Mouse (Mus musculus): ENCODE data around the gene Dnajc3. TPM values are rescaled to one million over a fixed set of nuclear protein-coding genes. Genes with fewer than 3 reads are reported as not detected.
A peak's percentile ranks its signal among the peaks of the same experiment; 100 is the strongest.

Gene Dnajc3
- polyA plus RNA-seq, 1 experiment from 2014 or later, result 49.5 TPM

GRCm38 (mm10) chr14:118983396-118983795 is 45.6 kb downstream of the Dnajc3 start:
- H3K4me2 ChIP-seq (replicated peaks; ENCODE audit: low read depth), result no peak overlapping the region
- H3K36me3 ChIP-seq (ENCODE audit: control insufficient read depth, insufficient read depth, low read length), result peaks cover 11% of the 10 kb centered on the region
- DNase-seq (ENCODE audit: low spot score), result no peak

GRCm38 (mm10) chr14:118984161-118984560 is 46.4 kb downstream of the Dnajc3 start:
- WGBS, result 89% methylated on average over 4 of the region's 4 CpGs
- H3K9ac ChIP-seq (ENCODE audit: low read length), result no peak overlapping the region
- no peaks in the 10 kb centered on the region for H3K4me1 ChIP-seq (replicated peaks; ENCODE audit: control insufficient read depth, insufficient read depth)
- no peaks in the 10 kb centered on the region for H3K27me3 ChIP-seq (ENCODE audit: control insufficient read depth, insufficient read depth, low read length)
- TF ChIP-seq CTCF (IDR thresholded peaks at IDR 0.05; ENCODE audit: low read depth), result no peak
- no peak for TF ChIP-seq EP300 (optimal IDR thresholded peaks at IDR 0.05)
- H3K4me2 ChIP-seq (replicated peaks; ENCODE audit: low read depth), result no peak overlapping the region
- H3K27ac ChIP-seq (replicated peaks), result no peak overlapping the region
- H3K4me3 ChIP-seq (ENCODE audit: low read depth, low read length), result no peak overlapping the region
- ATAC-seq (ENCODE audit: low FRiP score, low TSS enrichment), result no peak
- no peak for DNase-seq (ENCODE audit: low spot score)
- H3K9me3 ChIP-seq (ENCODE audit: control insufficient read depth, low read length), result no peaks in the 10 kb centered on the region
- peaks cover 11% of the 10 kb centered on the region for H3K36me3 ChIP-seq (ENCODE audit: control insufficient read depth, insufficient read depth, low read length)

More at GRCm38 (mm10) chr14:118983396-118983795, 45.6 kb downstream of the Dnajc3 start:
- H3K27ac ChIP-seq (replicated peaks), result no peak overlapping the region
- no peaks in the 10 kb centered on the region for H3K9me3 ChIP-seq (ENCODE audit: control insufficient read depth, low read length)
- H3K27me3 ChIP-seq (ENCODE audit: control insufficient read depth, insufficient read depth, low read length), result no peaks in the 10 kb centered on the region
- TF ChIP-seq EP300 (optimal IDR thresholded peaks at IDR 0.05), result no peak
- TF ChIP-seq CTCF (IDR thresholded peaks at IDR 0.05; ENCODE audit: low read depth), result no peak
- no peak overlapping the region for H3K4me3 ChIP-seq (ENCODE audit: low read depth, low read length)
- no peak for ATAC-seq (ENCODE audit: low FRiP score, low TSS enrichment)
- no peak overlapping the region for H3K9ac ChIP-seq (ENCODE audit: low read length)
- no peaks in the 10 kb centered on the region for H3K4me1 ChIP-seq (replicated peaks; ENCODE audit: control insufficient read depth, insufficient read depth)

GRCm38 (mm10) chr14:118986653-118987522 is 49.1 kb downstream of the Dnajc3 start:
- Histone ChIP-seq H3K27ac (replicated peaks) (no peak overlapping the region), H3K9me3 (ENCODE audit: control insufficient read depth, low read length) (no peaks in the 10 kb centered on the region), H3K4me2 (replicated peaks; ENCODE audit: low read depth) (no peak overlapping the region), H3K9ac (ENCODE audit: low read length) (no peak overlapping the region), H3K4me1 (replicated peaks; ENCODE audit: control insufficient read depth, insufficient read depth) (no peaks in the 10 kb centered on the region), H3K27me3 (ENCODE audit: control insufficient read depth, insufficient read depth, low read length) (no peaks in the 10 kb centered on the region), H3K36me3 (ENCODE audit: control insufficient read depth, insufficient read depth, low read length) (peaks cover 5% of the 10 kb centered on the region; the same call in 1 of the 2 replicates), H3K4me3 (ENCODE audit: low read depth, low read length) (no peak overlapping the region)
- WGBS, result 44% methylated on average over 16 of the region's 16 CpGs
- DNase-seq (ENCODE audit: low spot score) (peak; percentile 73), ATAC-seq (ENCODE audit: low FRiP score, low TSS enrichment) (no peak)
- TF ChIP-seq CTCF (IDR thresholded peaks at IDR 0.05; ENCODE audit: low read depth) (peak; percentile 91), EP300 (optimal IDR thresholded peaks at IDR 0.05) (no peak)

GRCm38 (mm10) chr14:118987523-118988496 is 50.0 kb downstream of the Dnajc3 start:
- TF ChIP-seq EP300 (optimal IDR thresholded peaks at IDR 0.05), result no peak
- peak; percentile 68 for ATAC-seq (ENCODE audit: low FRiP score, low TSS enrichment)
- Histone ChIP-seq H3K4me3 (ENCODE audit: low read depth, low read length) (no peak overlapping the region), H3K27ac (replicated peaks) (no peak overlapping the region), H3K9me3 (ENCODE audit: control insufficient read depth, low read length) (no peaks in the 10 kb centered on the region), H3K4me2 (replicated peaks; ENCODE audit: low read depth) (no peak overlapping the region), H3K4me1 (replicated peaks; ENCODE audit: control insufficient read depth, insufficient read depth) (no peaks in the 10 kb centered on the region), H3K27me3 (ENCODE audit: control insufficient read depth, insufficient read depth, low read length) (no peaks in the 10 kb centered on the region), H3K36me3 (ENCODE audit: control insufficient read depth, insufficient read depth, low read length) (peaks cover 5% of the 10 kb centered on the region; the same call in 1 of the 2 replicates), H3K9ac (ENCODE audit: low read length) (no peak overlapping the region)
- peak; percentile 36 for DNase-seq (ENCODE audit: low spot score)
- WGBS, result 64% methylated on average over 13 of the region's 13 CpGs

- Histone ChIP-seq H3K4me3 (ENCODE audit: low read depth, low read length) (no peak overlapping the region), H3K9me3 (ENCODE audit: control insufficient read depth, low read length) (no peaks in the 10 kb centered on the region), H3K27me3 (ENCODE audit: control insufficient read depth, insufficient read depth, low read length) (no peaks in the 10 kb centered on the region), H3K4me1 (replicated peaks; ENCODE audit: control insufficient read depth, insufficient read depth) (no peaks in the 10 kb centered on the region), H3K9ac (ENCODE audit: low read length) (no peak overlapping the region), H3K4me2 (replicated peaks; ENCODE audit: low read depth) (no peak overlapping the region), H3K27ac (replicated peaks) (no peak overlapping the region), H3K36me3 (ENCODE audit: control insufficient read depth, insufficient read depth, low read length) (peaks cover 6% of the 10 kb centered on the region)
- no peak for DNase-seq (ENCODE audit: low spot score)
- no peak for TF ChIP-seq EP300 (optimal IDR thresholded peaks at IDR 0.05)
- no peak for TF ChIP-seq CTCF (IDR thresholded peaks at IDR 0.05; ENCODE audit: low read depth)
- ATAC-seq (ENCODE audit: low FRiP score, low TSS enrichment), result no peak
- 87% methylated on average over 9 of the region's 9 CpGs for WGBS
These were observed 57.6 kb downstream of the Dnajc3 start for GRCm38 (mm10) chr14:118995226-118995925.

Data from stomach, postnatal 0 days (tissue).